Mouse (Mus musculus) bone marrow, adult 2 months (tissue): ENCODE results near the gene Cacna2d3. TPM values are rescaled to one million over a fixed set of nuclear protein-coding genes. Genes with fewer than 3 reads are reported as not detected.

Source experiments
- H3K27ac ChIP-seq: fragments of 200-500 bp; 2 replicates; pipeline ENCODE4 v1.5.1; 2012; ENCODE audit warnings: low read depth, mild to moderate bottlenecking, control low read depth, inconsistent platforms, low read length; ENCODE audit not compliant: control insufficient read depth, poor library complexity, insufficient read depth
- H3K4me1 ChIP-seq: fragments of 200-500 bp; 2 replicates; pipeline ENCODE4 v1.6.1; 2011; ENCODE audit warnings: low read length; ENCODE audit not compliant: control insufficient read depth, insufficient read depth
- H3K4me3 ChIP-seq: fragments of 200-500 bp; replicated peaks from 2 replicates; pipeline ENCODE3; 2011; ENCODE audit warnings: mild to moderate bottlenecking, low read depth, low read length, control low read depth; ENCODE audit not compliant: control insufficient read depth
- CTCF ChIP-seq: fragments of 200-500 bp; IDR thresholded peaks from 2 replicates; pipeline ENCODE4 v1.5.1; 2011; ENCODE audit warnings: low read length, control low read depth; ENCODE audit not compliant: control insufficient read depth, insufficient read depth
- POLR2A ChIP-seq: fragments of 200-500 bp; IDR thresholded peaks from 2 replicates; pipeline ENCODE4 v1.6.1; 2011; ENCODE audit warnings: low read depth, mild to moderate bottlenecking, control low read depth, low read length, borderline replicate concordance; ENCODE audit not compliant: control insufficient read depth
- WGBS: fragments of 180-500 bp; shearing (Covaris S2); methylation state at CpG from one replicate; pipeline ENCODE4 v1.1.7; 2018; 5-methylcytosine and 5-hydroxymethylcytosine counted together
- polyA plus RNA-seq: library from polyadenylated mRNA; stranded (reverse); fragments of >200 nt; gene quantifications from 2 replicates; pipeline ENCODE4 v1.2.4, GENCODE M21; 2011; ENCODE audit warnings: low replicate concordance; ENCODE audit not compliant: missing spikeins, insufficient read depth, insufficient read length

Gene Cacna2d3
- polyA plus RNA-seq, 1 experiment = 1.00 TPM

- Histone ChIP-seq H3K4me3 (no peak overlapping the region), H3K27ac (no peak overlapping the region), H3K4me1 (no peaks in the 10 kb centered on the region)
- 74% methylated on average over 5 of the region's 5 CpGs for WGBS
- TF ChIP-seq CTCF (no peak), POLR2A (no peak)
Observed at GRCm38 (mm10) chr14:29027276-29027675, 694.4 kb downstream of the Cacna2d3 start.

- no peak overlapping the region for H3K27ac ChIP-seq
- TF ChIP-seq CTCF (no peak), POLR2A (no peak)
- no peak overlapping the region for H3K4me3 ChIP-seq
- no peaks in the 10 kb centered on the region for H3K4me1 ChIP-seq
- WGBS = 75% methylated on average over 6 of the region's 6 CpGs
Observed at GRCm38 (mm10) chr14:29025335-29025734, 696.3 kb downstream of the Cacna2d3 start.

- 81% methylated on average over 4 of the region's 4 CpGs for WGBS
- TF ChIP-seq CTCF = no peak
- TF ChIP-seq POLR2A = no peak
- no peaks in the 10 kb centered on the region for H3K4me1 ChIP-seq
Observed at GRCm38 (mm10) chr14:29023246-29023645, 698.4 kb downstream of the Cacna2d3 start.

GRCm38 (mm10) chr14:29021295-29021694, 700.4 kb downstream of the Cacna2d3 start:
- Histone ChIP-seq H3K27ac (no peak overlapping the region), H3K4me1 (no peaks in the 10 kb centered on the region), H3K4me3 (no peak overlapping the region)
- WGBS = 68% methylated on average over 4 of the region's 4 CpGs
- TF ChIP-seq POLR2A = no peak
- no peak for TF ChIP-seq CTCF

More at GRCm38 (mm10) chr14:29023246-29023645, 698.4 kb downstream of the Cacna2d3 start:
- Histone ChIP-seq H3K27ac (no peak overlapping the region), H3K4me3 (no peak overlapping the region)

- WGBS = 59% methylated on average over 7 of the region's 7 CpGs
- no peaks in the 10 kb centered on the region for H3K4me1 ChIP-seq
- no peak for TF ChIP-seq CTCF
- no peak for TF ChIP-seq POLR2A
- no peak overlapping the region for H3K4me3 ChIP-seq
- H3K27ac ChIP-seq = no peak overlapping the region
Observed at GRCm38 (mm10) chr14:29018316-29019000, 703.2 kb downstream of the Cacna2d3 start.

- H3K4me1 ChIP-seq = no peaks in the 10 kb centered on the region
- no peak within 1 kb of the TSS for H3K27ac ChIP-seq
- WGBS = 34% methylated on average over 5 of the region's 5 CpGs
- no peak within 1 kb of the TSS for H3K4me3 ChIP-seq
- TF ChIP-seq CTCF = no peak
- TF ChIP-seq POLR2A = no peak
Observed at GRCm38 (mm10) chr14:29017883-29018282, 703.8 kb downstream of the Cacna2d3 start, which contains the start of gene Lrtm1. Lrtm1 (plus strand) TSS chr14:29018208.

- Histone ChIP-seq H3K27ac (no peak overlapping the region), H3K4me1 (no peaks in the 10 kb centered on the region), H3K4me3 (no peak overlapping the region)
- 49% methylated on average over 5 of the region's 5 CpGs for WGBS
- TF ChIP-seq POLR2A (no peak), CTCF (no peak)
Observed at GRCm38 (mm10) chr14:29015896-29016295, 705.8 kb downstream of the Cacna2d3 start.

- TF ChIP-seq POLR2A = no peak
- no peak for TF ChIP-seq CTCF
- Histone ChIP-seq H3K4me1 (no peaks in the 10 kb centered on the region), H3K27ac (no peak overlapping the region), H3K4me3 (no peak overlapping the region)
- 68% methylated on average over 2 of the region's 2 CpGs for WGBS
Observed at GRCm38 (mm10) chr14:29014680-29015079, 707.0 kb downstream of the Cacna2d3 start.
